8 mouse cellular contexts compared by ENCODE assay signal in the genomic region with DNA sequence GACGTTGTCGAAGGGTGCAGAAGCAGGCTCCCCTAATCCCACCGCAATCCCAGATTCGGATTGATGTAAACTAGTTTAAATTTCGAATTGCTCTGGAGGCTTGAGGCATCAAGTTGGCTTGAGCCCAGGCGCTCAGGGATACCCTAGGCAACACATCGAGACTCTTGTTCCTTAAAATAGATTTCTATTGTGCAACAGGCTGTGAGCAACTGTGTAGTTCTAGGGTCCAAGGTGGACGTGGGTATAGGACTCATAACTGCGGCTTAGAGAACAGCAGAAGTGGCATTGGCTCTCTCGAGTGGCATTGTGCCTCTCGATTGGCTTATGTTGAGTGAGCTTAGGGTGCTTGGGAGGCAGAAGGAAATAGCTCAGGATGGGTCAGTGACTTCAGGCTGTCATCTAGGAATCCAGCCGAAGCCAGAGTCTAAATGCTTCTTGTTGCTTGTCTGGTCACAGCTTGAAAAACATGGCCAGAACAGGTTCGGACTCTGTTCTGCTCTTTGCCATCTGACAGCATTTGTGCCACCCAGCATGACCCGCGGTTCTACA. TPM values are rescaled to one million over a fixed set of nuclear protein-coding genes. Genes with fewer than 3 reads are reported as not detected.
DNase-seq lines count a peak whose midpoint lies in the region; ATAC-seq and TF ChIP-seq lines count a peak whose summit lies in the region.

No protein-coding gene starts in this region.

- WGBS in lung, embryonic 14.5 days: 14% methylated on average over 15 of the region's 15 CpGs

- no peaks in the 10 kb centered on the region; the same call in 1 of the 2 replicates for H3K9me3 ChIP-seq in lung, embryonic 14.5 days (ENCODE audit: low read depth, low read length)

- H3K36me3 ChIP-seq in lung, embryonic 14.5 days (ENCODE audit: insufficient read depth): peaks cover 20% of the 10 kb centered on the region

- peak overlapping the region; percentile 75 for H3K4me3 ChIP-seq in lung, embryonic 14.5 days (ENCODE audit: low read depth, low read length)
- H3K4me3 ChIP-seq in embryonic fibroblast, embryonic 13.5 days (ENCODE audit: insufficient read depth, low read length): peak overlapping the region; percentile 74

- peak; percentile 61 for DNase-seq in lung, embryonic 14.5 days
- no peak for DNase-seq in lung, postnatal 14 days
- peak; percentile 70 for DNase-seq in kidney, adult 9 months
- no peak for DNase-seq in c-Kit-positive CD71-positive TER-119-positive erythroid progenitor cells, embryonic 14.5 days (ENCODE audit: low spot score)
- DNase-seq in thymus, postnatal 4 days: no peak

- peak overlapping the region; percentile 99 for H3K27ac ChIP-seq in lung, embryonic 14.5 days (ENCODE audit: low read depth)
- H3K27ac ChIP-seq in embryonic fibroblast, embryonic 13.5 days (ENCODE audit: insufficient read depth, low read length): peak overlapping the region; percentile 100

- H3K9ac ChIP-seq in lung, embryonic 14.5 days: peak overlapping the region; percentile 93

- TF ChIP-seq POLR2A in embryonic fibroblast, embryonic 13.5 days (IDR thresholded peaks at IDR 0.05; ENCODE audit: low read depth, low read length): peak; percentile 37; the same call in 1 of the 2 replicates

- TF ChIP-seq CTCF in lung, embryonic 14.5 days (IDR thresholded peaks at IDR 0.05; ENCODE audit: low read depth): no peak
- TF ChIP-seq CTCF in embryonic fibroblast, embryonic 13.5 days (IDR thresholded peaks at IDR 0.05; ENCODE audit: borderline replicate concordance, insufficient read depth, low read length): no peak

- H3K4me2 ChIP-seq in lung, embryonic 14.5 days: peak overlapping the region; percentile 70

- no peaks in the 10 kb centered on the region for H3K4me1 ChIP-seq in lung, embryonic 14.5 days (ENCODE audit: insufficient read depth)
- peaks cover 8% of the 10 kb centered on the region; the same call in 1 of the 2 replicates for H3K4me1 ChIP-seq in embryonic fibroblast, embryonic 13.5 days (ENCODE audit: control insufficient read depth, insufficient read depth, low read length)

- ATAC-seq in lung, embryonic 14.5 days (ENCODE audit: insufficient read depth): no peak
- ATAC-seq in megakaryocyte, adult 5-6 weeks (ENCODE audit: poor library complexity, severe bottlenecking): peak; percentile 39
- no peak for ATAC-seq in cerebellum, adult (ENCODE audit: insufficient number of reproducible peaks, low FRiP score, low TSS enrichment)

- H3K27me3 ChIP-seq in lung, embryonic 14.5 days (ENCODE audit: insufficient read depth, low read length): peaks cover 12% of the 10 kb centered on the region

RNA-seq across cellular contexts. Expression of a gene that starts 0.6 kb away (rescaled TPM):
- 150 and 168 TPM in 2 replicates for polyA plus RNA-seq in lung, embryonic 14.5 days (2014; fragmentation: Nextera tagmentation; extraction: Ambion mirVana)
- polyA plus RNA-seq in embryonic fibroblast, embryonic 13.5 days (2011; ENCODE audit: insufficient read length, low read depth, missing spikeins): 273 and 288 TPM in 2 replicates
- 92.1 and 97.9 TPM in 2 replicates for total RNA-seq in megakaryocyte, adult 5-6 weeks (2015)
- total RNA-seq in megakaryocyte, adult 5-6 weeks (2017): 86.1 and 101 TPM in 2 replicates

RNA-seq across cellular contexts. Expression of a gene that starts 4.1 kb away (rescaled TPM):
- polyA plus RNA-seq in lung, embryonic 14.5 days (2014; fragmentation: Nextera tagmentation; extraction: Ambion mirVana): 123 and 128 TPM in 2 replicates
- 85.6 and 98.6 TPM in 2 replicates for polyA plus RNA-seq in embryonic fibroblast, embryonic 13.5 days (2011; ENCODE audit: insufficient read length, low read depth, missing spikeins)
- 239 and 269 TPM in 2 replicates for total RNA-seq in megakaryocyte, adult 5-6 weeks (2015)
- 272 and 348 TPM in 2 replicates for total RNA-seq in megakaryocyte, adult 5-6 weeks (2017)

RNA-seq across cellular contexts. Expression of a gene that starts 15.9 kb away (rescaled TPM):
- polyA plus RNA-seq in lung, embryonic 14.5 days (2014; fragmentation: Nextera tagmentation; extraction: Ambion mirVana): 2.3 and 3.3 TPM in 2 replicates
- 0.80 and 1.0 TPM in 2 replicates for polyA plus RNA-seq in embryonic fibroblast, embryonic 13.5 days (2011; ENCODE audit: insufficient read length, low read depth, missing spikeins)
- total RNA-seq in megakaryocyte, adult 5-6 weeks (2015): 0.16 and 0.52 TPM in 2 replicates
- 0.29 and 0.45 TPM in 2 replicates for total RNA-seq in megakaryocyte, adult 5-6 weeks (2017)

RNA-seq across cellular contexts. Expression of a gene that starts 28.9 kb away (rescaled TPM):
- 29.8 and 30.4 TPM in 2 replicates for polyA plus RNA-seq in lung, embryonic 14.5 days (2014; fragmentation: Nextera tagmentation; extraction: Ambion mirVana)
- 14.2 and 16.9 TPM in 2 replicates for polyA plus RNA-seq in embryonic fibroblast, embryonic 13.5 days (2011; ENCODE audit: insufficient read length, low read depth, missing spikeins)
- 7.4 and 11.0 TPM in 2 replicates for total RNA-seq in megakaryocyte, adult 5-6 weeks (2015)
- total RNA-seq in megakaryocyte, adult 5-6 weeks (2017): 6.6 and 9.5 TPM in 2 replicates

RNA-seq across cellular contexts. Expression of a gene that starts 39.8 kb away (rescaled TPM):
- 458 and 511 TPM in 2 replicates for polyA plus RNA-seq in lung, embryonic 14.5 days (2014; fragmentation: Nextera tagmentation; extraction: Ambion mirVana)
- 352 and 453 TPM in 2 replicates for polyA plus RNA-seq in embryonic fibroblast, embryonic 13.5 days (2011; ENCODE audit: insufficient read length, low read depth, missing spikeins)
- 137 and 186 TPM in 2 replicates for total RNA-seq in megakaryocyte, adult 5-6 weeks (2015)
- 207 and 222 TPM in 2 replicates for total RNA-seq in megakaryocyte, adult 5-6 weeks (2017)

Comparison
In these comparisons a context has a peak if more than half of its experiments do, and no peak if none do; other contexts are left out.
1. DNase-seq: peak in lung, embryonic 14.5 days (single experiment) and kidney, adult 9 months (single experiment); none in lung, postnatal 14 days (single experiment), c-Kit-positive CD71-positive TER-119-positive erythroid progenitor cells, embryonic 14.5 days (single experiment) and thymus, postnatal 4 days (single experiment).